Mouse (Mus musculus): ENCODE data around the gene Cyp2u1. TPM values are rescaled to one million over a fixed set of nuclear protein-coding genes. Genes with fewer than 3 reads are reported as not detected.
A peak's percentile ranks its signal among the peaks of the same experiment; 100 is the strongest.
"Not testable (repeated sequence)": the region's sequence is repeated elsewhere in the genome, so short reads cannot be mapped to it uniquely, and the experiment has no call there.

Cyp2u1 gene
- polyA plus RNA-seq (2016; fragmentation: Nextera tagmentation; extraction: Ambion mirVana), result 0.91 and 1.5 TPM in 2 replicates

GRCm38 (mm10) chr3:131302452-131303319, at the start of gene Cyp2u1:
Gene Cyp2u1, minus strand, starts transcription at chr3:131303227.
- peaks cover 38% of the 10 kb centered on the region for H3K27me3 ChIP-seq (ENCODE audit: insufficient read depth, poor library complexity, severe bottlenecking)
- H3K27ac ChIP-seq, result peak within 1 kb of the TSS; percentile 84
- H3K4me3 ChIP-seq, result peak within 1 kb of the TSS; percentile 80
- under 1% methylated on average over 71 of the region's 71 CpGs for WGBS
- peaks cover 12% of the 10 kb centered on the region for H3K4me1 ChIP-seq (replicated peaks)
- peak; percentile 89 for DNase-seq (ENCODE audit: low spot score)
- no peaks in the 10 kb centered on the region for H3K36me3 ChIP-seq
- H3K9me3 ChIP-seq, result no peaks in the 10 kb centered on the region

- H3K4me3 ChIP-seq, result no peak overlapping the region
- DNase-seq (ENCODE audit: low spot score), result no peak
- 93% methylated on average over 7 of the region's 7 CpGs for WGBS
- no peaks in the 10 kb centered on the region for H3K27me3 ChIP-seq (ENCODE audit: insufficient read depth, poor library complexity, severe bottlenecking)
- no peaks in the 10 kb centered on the region for H3K36me3 ChIP-seq
- H3K9me3 ChIP-seq, result no peaks in the 10 kb centered on the region
- no peak overlapping the region for H3K27ac ChIP-seq
- no peaks in the 10 kb centered on the region for H3K4me1 ChIP-seq (replicated peaks)
Observed at GRCm38 (mm10) chr3:131350539-131350938, 47.5 kb upstream of the Cyp2u1 start.

GRCm38 (mm10) chr3:131349013-131349412, 46.0 kb upstream of the Cyp2u1 start:
- no peak for DNase-seq (ENCODE audit: low spot score)

GRCm38 (mm10) chr3:131348579-131348950, 45.5 kb upstream of the Cyp2u1 start:
- DNase-seq (ENCODE audit: low spot score), result no peak
- no peaks in the 10 kb centered on the region for H3K36me3 ChIP-seq
- no peaks in the 10 kb centered on the region for H3K4me1 ChIP-seq (replicated peaks)
- no peaks in the 10 kb centered on the region for H3K27me3 ChIP-seq (ENCODE audit: insufficient read depth, poor library complexity, severe bottlenecking)
- 87% methylated on average over 3 of the region's 3 CpGs for WGBS
- H3K9me3 ChIP-seq, result no peaks in the 10 kb centered on the region
- no peak overlapping the region for H3K4me3 ChIP-seq
- H3K27ac ChIP-seq, result no peak overlapping the region

More at GRCm38 (mm10) chr3:131349013-131349412, 46.0 kb upstream of the Cyp2u1 start:
- Histone ChIP-seq H3K4me1 (replicated peaks) (no peaks in the 10 kb centered on the region), H3K36me3 (no peaks in the 10 kb centered on the region), H3K4me3 (no peak overlapping the region), H3K27me3 (ENCODE audit: insufficient read depth, poor library complexity, severe bottlenecking) (no peaks in the 10 kb centered on the region), H3K9me3 (no peaks in the 10 kb centered on the region), H3K27ac (no peak overlapping the region)
- WGBS, result 89% methylated on average over 6 of the region's 6 CpGs

GRCm38 (mm10) chr3:131347831-131348578, 45.0 kb upstream of the Cyp2u1 start:
- H3K27me3 ChIP-seq (ENCODE audit: insufficient read depth, poor library complexity, severe bottlenecking), result no peaks in the 10 kb centered on the region
- H3K9me3 ChIP-seq, result no peaks in the 10 kb centered on the region
- no peaks in the 10 kb centered on the region for H3K4me1 ChIP-seq (replicated peaks)
- peak; percentile 20 for DNase-seq (ENCODE audit: low spot score)
- H3K36me3 ChIP-seq, result no peaks in the 10 kb centered on the region
- WGBS, result 67% methylated on average over 6 of the region's 6 CpGs
- H3K4me3 ChIP-seq, result no peak overlapping the region
- no peak overlapping the region for H3K27ac ChIP-seq

- no peak for DNase-seq (ENCODE audit: low spot score)
- Histone ChIP-seq H3K27ac (no peak overlapping the region), H3K36me3 (no peaks in the 10 kb centered on the region), H3K4me3 (no peak overlapping the region), H3K27me3 (ENCODE audit: insufficient read depth, poor library complexity, severe bottlenecking) (no peaks in the 10 kb centered on the region), H3K4me1 (replicated peaks) (no peaks in the 10 kb centered on the region), H3K9me3 (no peaks in the 10 kb centered on the region)
- WGBS, result 91% methylated on average over 6 of the region's 6 CpGs
Observed at GRCm38 (mm10) chr3:131345903-131346302, 42.9 kb upstream of the Cyp2u1 start.

GRCm38 (mm10) chr3:131343311-131343710, 40.3 kb upstream of the Cyp2u1 start:
- no peaks in the 10 kb centered on the region for H3K4me1 ChIP-seq (replicated peaks)
- peak; percentile 10 for DNase-seq (ENCODE audit: low spot score)
- no peaks in the 10 kb centered on the region for H3K27me3 ChIP-seq (ENCODE audit: insufficient read depth, poor library complexity, severe bottlenecking)
- 79% methylated on average over 6 of the region's 6 CpGs for WGBS
- no peaks in the 10 kb centered on the region for H3K36me3 ChIP-seq
- H3K9me3 ChIP-seq, result no peaks in the 10 kb centered on the region
- no peak overlapping the region for H3K27ac ChIP-seq
- H3K4me3 ChIP-seq, result no peak overlapping the region

GRCm38 (mm10) chr3:131340885-131341284, 37.9 kb upstream of the Cyp2u1 start:
- H3K27me3 ChIP-seq (ENCODE audit: insufficient read depth, poor library complexity, severe bottlenecking), result no peaks in the 10 kb centered on the region
- WGBS, result 79% methylated on average over 3 of the region's 3 CpGs
- no peaks in the 10 kb centered on the region for H3K9me3 ChIP-seq
- no peak for DNase-seq (ENCODE audit: low spot score)
- H3K4me3 ChIP-seq, result no peak overlapping the region
- no peaks in the 10 kb centered on the region for H3K36me3 ChIP-seq
- no peak overlapping the region for H3K27ac ChIP-seq
- no peaks in the 10 kb centered on the region for H3K4me1 ChIP-seq (replicated peaks)

- peaks cover 8% of the 10 kb centered on the region for H3K4me1 ChIP-seq (replicated peaks)
- no peak for DNase-seq (ENCODE audit: low spot score)
- WGBS, result 76% methylated on average over 4 of the region's 4 CpGs
- no peaks in the 10 kb centered on the region for H3K9me3 ChIP-seq
- no peaks in the 10 kb centered on the region for H3K36me3 ChIP-seq
- H3K27ac ChIP-seq, result no peak overlapping the region
- no peak overlapping the region for H3K4me3 ChIP-seq
- no peaks in the 10 kb centered on the region for H3K27me3 ChIP-seq (ENCODE audit: insufficient read depth, poor library complexity, severe bottlenecking)
Observed at GRCm38 (mm10) chr3:131339280-131339679, 36.3 kb upstream of the Cyp2u1 start.

- H3K27ac ChIP-seq; H3K4me1 ChIP-seq (replicated peaks); H3K27me3 ChIP-seq (ENCODE audit: insufficient read depth, poor library complexity, severe bottlenecking); DNase-seq (ENCODE audit: low spot score); H3K4me3 ChIP-seq; H3K36me3 ChIP-seq; H3K9me3 ChIP-seq: not testable (repeated sequence)
- 92% methylated on average over 7 of the region's 7 CpGs for WGBS
Observed at GRCm38 (mm10) chr3:131337749-131338148, 34.7 kb upstream of the Cyp2u1 start.

- no peaks in the 10 kb centered on the region for H3K36me3 ChIP-seq
- 87% methylated on average over 8 of the region's 8 CpGs for WGBS
- H3K9me3 ChIP-seq, result no peaks in the 10 kb centered on the region
- no peak overlapping the region for H3K4me3 ChIP-seq
- peaks cover 10% of the 10 kb centered on the region for H3K4me1 ChIP-seq (replicated peaks)
- DNase-seq (ENCODE audit: low spot score), result no peak
- H3K27me3 ChIP-seq (ENCODE audit: insufficient read depth, poor library complexity, severe bottlenecking), result 0 out of 2 replicates have a peak, but pooled peaks cover 7% of the 10 kb centered on the region
- H3K27ac ChIP-seq, result no peak overlapping the region
Observed at GRCm38 (mm10) chr3:131336629-131337028, 33.6 kb upstream of the Cyp2u1 start.

- DNase-seq (ENCODE audit: low spot score), result no peak
- Histone ChIP-seq H3K4me1 (replicated peaks) (peaks cover 10% of the 10 kb centered on the region), H3K27ac (no peak overlapping the region), H3K27me3 (ENCODE audit: insufficient read depth, poor library complexity, severe bottlenecking) (0 out of 2 replicates have a peak, but pooled peaks cover 7% of the 10 kb centered on the region), H3K4me3 (no peak overlapping the region), H3K9me3 (no peaks in the 10 kb centered on the region), H3K36me3 (no peaks in the 10 kb centered on the region)
- 86% methylated on average over 8 of the region's 8 CpGs for WGBS
Observed at GRCm38 (mm10) chr3:131335117-131335547, 32.1 kb upstream of the Cyp2u1 start.

GRCm38 (mm10) chr3:131327189-131327588, 24.2 kb upstream of the Cyp2u1 start:
- Histone ChIP-seq H3K4me1 (replicated peaks) (no peaks in the 10 kb centered on the region), H3K27ac (no peak overlapping the region), H3K4me3 (no peak overlapping the region), H3K27me3 (ENCODE audit: insufficient read depth, poor library complexity, severe bottlenecking) (no peaks in the 10 kb centered on the region), H3K9me3 (0 out of 2 replicates have a peak, but pooled peaks cover 2% of the 10 kb centered on the region), H3K36me3 (no peaks in the 10 kb centered on the region)
- no peak for DNase-seq (ENCODE audit: low spot score)
- WGBS, result 71% methylated on average over 7 of the region's 7 CpGs

All from hindbrain, embryonic 10.5 days (tissue).